Mouse (Mus musculus): ENCODE measurements around the gene Msl1. TPM values are rescaled to one million over a fixed set of nuclear protein-coding genes. Genes with fewer than 3 reads are reported as not detected.

Gene Msl1
- polyA plus RNA-seq (2012; fragmentation: generic; extraction: Trizol): 10 to 100 TPM; 31.2 to 53.1 TPM

DNA sequence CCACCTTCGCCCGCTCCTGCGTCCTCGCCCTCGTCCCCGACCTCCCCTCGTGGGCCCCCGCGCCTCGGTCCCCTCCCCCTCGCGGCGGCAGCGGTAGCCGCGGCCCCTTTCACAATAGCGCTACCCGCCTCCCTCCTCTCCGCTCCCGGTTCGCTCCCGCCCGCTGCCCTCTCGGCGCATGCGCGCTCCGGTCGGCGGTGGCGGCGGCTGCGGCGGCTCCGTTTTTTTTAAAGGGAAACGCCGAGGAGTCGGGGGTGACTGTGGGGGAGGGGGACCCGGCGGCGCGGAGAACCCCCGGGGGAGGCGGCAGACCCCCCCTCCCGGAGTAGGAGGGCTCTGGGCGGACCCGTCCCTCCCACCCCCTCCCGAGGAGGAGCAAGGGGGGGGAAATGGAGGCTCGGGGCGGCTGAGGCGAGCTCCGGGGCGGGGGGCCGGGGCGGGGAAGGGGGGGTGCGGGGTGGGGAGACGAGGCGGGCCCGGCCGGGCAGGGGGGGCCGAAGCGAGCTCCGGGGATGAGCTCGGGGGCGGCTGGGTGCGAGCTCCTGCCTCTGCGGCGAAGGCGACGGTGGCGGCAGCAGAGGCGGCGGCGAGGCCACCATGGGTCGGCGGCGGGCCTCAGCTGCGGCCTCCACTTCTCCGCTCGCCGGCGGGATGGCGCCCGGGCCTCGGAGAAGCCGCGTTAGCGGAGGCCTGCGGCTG, at the start of gene Msl1:
Gene Msl1 (plus strand): TSS at position 502 of the 699 bp plus-strand sequence.

GRCm38 (mm10) chr11:98774582-98775347, 20.6 kb upstream of the Msl1 start, which contains the start of gene Nr1d1:
TSS of gene Nr1d1 (minus strand) at chr11:98775333.

DNA sequence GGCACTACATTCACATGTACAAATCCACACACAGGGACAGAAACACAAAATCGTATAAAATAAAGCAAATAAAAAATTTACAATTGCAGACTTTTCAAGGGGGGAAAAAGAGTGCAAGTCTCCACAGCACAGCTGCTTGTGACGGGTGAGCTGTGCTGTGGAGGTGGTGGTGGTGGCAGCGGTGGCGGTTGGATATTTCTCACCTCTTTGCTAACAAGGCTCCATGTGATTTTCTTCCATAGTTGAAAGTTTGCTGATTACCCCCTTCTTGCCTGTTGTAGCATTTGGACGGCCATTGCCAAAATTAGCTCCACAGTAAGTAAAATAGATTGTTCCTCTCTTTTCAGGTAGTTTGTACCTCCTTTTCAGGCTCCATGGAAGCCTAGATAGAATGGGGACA, 9.3 kb downstream of the Msl1 start, which contains the start of gene Casc3:
Gene Casc3 (plus strand): TSS at position 301 of the 400 bp plus-strand sequence.

DNA sequence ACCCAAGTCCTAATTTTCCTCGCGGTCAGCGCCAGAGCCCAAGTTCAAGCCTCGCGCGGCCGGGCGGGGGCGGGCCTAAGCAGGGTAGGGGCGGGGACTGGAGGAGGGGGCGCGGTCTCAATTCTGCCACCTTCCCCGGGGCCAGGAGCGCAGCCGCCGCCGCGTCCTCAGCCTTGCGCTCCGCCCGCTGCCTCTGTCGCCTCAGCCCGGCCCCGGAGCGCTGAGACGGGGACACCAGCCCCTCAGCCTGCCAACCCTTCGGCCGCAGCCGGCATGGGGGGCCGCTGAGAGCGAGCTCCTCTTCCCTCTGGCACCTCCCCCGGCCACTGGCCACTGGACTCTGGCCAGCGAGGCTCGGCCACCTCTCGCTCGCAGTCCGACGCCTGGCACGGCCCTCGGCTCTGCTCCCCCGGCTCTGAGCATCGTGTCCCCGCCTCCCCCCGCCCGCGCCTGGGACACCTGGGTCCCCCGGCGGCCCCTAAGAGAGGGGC, 41.4 kb downstream of the Msl1 start, which contains the start of gene Rapgefl1:
Gene Rapgefl1 (plus strand): TSS at position 135 of the 491 bp plus-strand sequence.

Other genes with a start within 250 kb of the Msl1 start
- gene Ikzf3, start 249.5 kb upstream of the Msl1 start, polyA plus RNA-seq (2012; fragmentation: generic; extraction: Trizol): not detected
- not detected for gene Zpbp2, start 244.4 kb upstream of the Msl1 start, polyA plus RNA-seq (2012; fragmentation: generic; extraction: Trizol)
- 10 to 100 TPM; 14.3 to 82.1 TPM for gene Ormdl3, start 208.1 kb upstream of the Msl1 start, polyA plus RNA-seq (2012; fragmentation: generic; extraction: Trizol)
- gene Lrrc3c, start 197.2 kb upstream of the Msl1 start, polyA plus RNA-seq (2012; fragmentation: generic; extraction: Trizol): not detected
- gene Gm12355, start 169.9 kb upstream of the Msl1 start, polyA plus RNA-seq (2012; fragmentation: generic; extraction: Trizol): under 1 TPM; 0.15 to 0.25 TPM
- not detected for gene Gsdma3, start 169.2 kb upstream of the Msl1 start, polyA plus RNA-seq (2012; fragmentation: generic; extraction: Trizol)
- not detected for gene Gsdma2, start 148.8 kb upstream of the Msl1 start, polyA plus RNA-seq (2012; fragmentation: generic; extraction: Trizol)
- gene Gsdma, start 131.2 kb upstream of the Msl1 start, polyA plus RNA-seq (2012; fragmentation: generic; extraction: Trizol): under 1 TPM; 0.01 to 0.02 TPM
- gene Psmd3, start 113.0 kb upstream of the Msl1 start, polyA plus RNA-seq (2012; fragmentation: generic; extraction: Trizol): 100 to 1,000 TPM; 237 to 309 TPM
- under 1 TPM in 1 of 2 experiments, not detected in 1; 0.12 TPM for gene Csf3, start 94.3 kb upstream of the Msl1 start, polyA plus RNA-seq (2012; fragmentation: generic; extraction: Trizol)
- 10 to 100 TPM; 26.6 to 55.9 TPM for gene Med24, start 66.1 kb upstream of the Msl1 start, polyA plus RNA-seq (2012; fragmentation: generic; extraction: Trizol)
- 100 to 1,000 TPM in 1 of 2 experiments, 10 to 100 TPM in 1; 52.9 to 416 TPM for gene Thra, start 54.9 kb upstream of the Msl1 start, polyA plus RNA-seq (2012; fragmentation: generic; extraction: Trizol)
- 10 to 100 TPM; 16.1 to 18.8 TPM for gene Nr1d1, start 20.2 kb upstream of the Msl1 start, polyA plus RNA-seq (2012; fragmentation: generic; extraction: Trizol)
- 10 to 100 TPM; 16.1 to 33.3 TPM for gene Casc3, start 9.4 kb downstream of the Msl1 start, polyA plus RNA-seq (2012; fragmentation: generic; extraction: Trizol)
- 1 to 10 TPM in 1 of 2 experiments, under 1 TPM in 1; 0.44 to 6.3 TPM for gene Rapgefl1, start 41.3 kb downstream of the Msl1 start, polyA plus RNA-seq (2012; fragmentation: generic; extraction: Trizol)
- gene Wipf2, start 68.1 kb downstream of the Msl1 start, polyA plus RNA-seq (2012; fragmentation: generic; extraction: Trizol): 1 to 10 TPM; 3.4 to 9.8 TPM
- gene Cdc6, start 112.3 kb downstream of the Msl1 start, polyA plus RNA-seq (2012; fragmentation: generic; extraction: Trizol): 10 to 100 TPM in 1 of 2 experiments, 1 to 10 TPM in 1; 4.0 to 18.7 TPM
- gene Rara, start 132.3 kb downstream of the Msl1 start, polyA plus RNA-seq (2012; fragmentation: generic; extraction: Trizol): 10 to 100 TPM; 19.3 to 99.6 TPM
- gene Gjd3, start 187.5 kb downstream of the Msl1 start, polyA plus RNA-seq (2012; fragmentation: generic; extraction: Trizol): not detected
- 100 to 1,000 TPM in 1 of 2 experiments, 10 to 100 TPM in 1; 17.3 to 118 TPM for gene Top2a, start 228.7 kb downstream of the Msl1 start, polyA plus RNA-seq (2012; fragmentation: generic; extraction: Trizol)
- 10 to 100 TPM; 13.4 to 37.0 TPM for gene Igfbp4, start 245.7 kb downstream of the Msl1 start, polyA plus RNA-seq (2012; fragmentation: generic; extraction: Trizol)

All from C3H10T1/2 (cell line).